Mouse (Mus musculus) liver, adult 2 months (tissue): ENCODE results near the gene 1700020L24Rik. TPM values are rescaled to one million over a fixed set of nuclear protein-coding genes. Genes with fewer than 3 reads are reported as not detected.

Experiments used
- DNase-seq: peaks from one replicate; pipeline ENCODE4 v3.0.0-alpha.2; 2011; ENCODE audit warnings: low read depth, low spot score; ENCODE audit errors: extremely low read depth
- H3K27ac ChIP-seq: fragments of 200-500 bp; replicated peaks from 2 replicates; pipeline ENCODE4 v1.5.1; 2012; ENCODE audit warnings: low read depth, mild to moderate bottlenecking, control low read depth, inconsistent platforms, low read length; ENCODE audit not compliant: insufficient read depth
- H3K27me3 ChIP-seq: fragments of 200-500 bp; 2 replicates; pipeline ENCODE4 v1.6.1; 2012; ENCODE audit warnings: mild to moderate bottlenecking, moderate library complexity, low read length, inconsistent platforms; ENCODE audit not compliant: control insufficient read depth, insufficient read depth
- H3K36me3 ChIP-seq: fragments of 200-500 bp; 2 replicates; pipeline ENCODE4 v1.6.1; 2012; ENCODE audit warnings: low read length, inconsistent platforms; ENCODE audit not compliant: control insufficient read depth, insufficient read depth
- H3K4me1 ChIP-seq: fragments of 200-500 bp; 2 replicates; pipeline ENCODE4 v1.6.1; 2011; ENCODE audit warnings: low read length; ENCODE audit not compliant: control insufficient read depth, insufficient read depth
- H3K4me3 ChIP-seq: fragments of 200-500 bp; 2 replicates; pipeline ENCODE4 v1.5.1; 2011; ENCODE audit warnings: low read depth, mild to moderate bottlenecking, control low read depth, low read length, moderate library complexity; ENCODE audit not compliant: insufficient read depth
- H3K79me2 ChIP-seq: fragments of 200-500 bp; 2 replicates; pipeline ENCODE4 v1.6.1; 2012; ENCODE audit warnings: inconsistent platforms, mild to moderate bottlenecking, low read length, moderate library complexity; ENCODE audit not compliant: control insufficient read depth, insufficient read depth
- H3K9ac ChIP-seq: fragments of 200-500 bp; 2 replicates; pipeline ENCODE4 v1.6.1; 2012; ENCODE audit warnings: low read depth, mild to moderate bottlenecking, control low read depth, inconsistent platforms, low read length
- CTCF ChIP-seq: fragments of 200-500 bp; IDR thresholded peaks from 2 replicates; pipeline ENCODE4 v1.5.1; 2011; ENCODE audit warnings: low read depth, low read length, control low read depth
- POLR2A ChIP-seq: fragments of 200-500 bp; IDR thresholded peaks from 2 replicates; pipeline ENCODE4 v1.6.1; 2011; ENCODE audit warnings: low read length, control low read depth; ENCODE audit not compliant: insufficient read depth; ENCODE audit errors: extremely low read depth
- WGBS: fragments of 180-500 bp; shearing (Covaris S2); methylation state at CpG from one replicate; pipeline ENCODE4 v1.1.7; 2018; 5-methylcytosine and 5-hydroxymethylcytosine counted together
- polyA plus RNA-seq: library from polyadenylated mRNA; depleted of rRNA; stranded (reverse); fragments of >200 nt; gene quantifications from 2 replicates; pipeline ENCODE4 v1.2.3, GENCODE M21; 2012
- total RNA-seq: library from RNA; depleted of rRNA; stranded (reverse); fragments of >200 nt; gene quantifications from 2 replicates; pipeline ENCODE4 v1.2.3, GENCODE M21; 2014

The 1700020L24Rik gene
- total and polyA plus RNA-seq, 2 experiments, result not detected

DNA sequence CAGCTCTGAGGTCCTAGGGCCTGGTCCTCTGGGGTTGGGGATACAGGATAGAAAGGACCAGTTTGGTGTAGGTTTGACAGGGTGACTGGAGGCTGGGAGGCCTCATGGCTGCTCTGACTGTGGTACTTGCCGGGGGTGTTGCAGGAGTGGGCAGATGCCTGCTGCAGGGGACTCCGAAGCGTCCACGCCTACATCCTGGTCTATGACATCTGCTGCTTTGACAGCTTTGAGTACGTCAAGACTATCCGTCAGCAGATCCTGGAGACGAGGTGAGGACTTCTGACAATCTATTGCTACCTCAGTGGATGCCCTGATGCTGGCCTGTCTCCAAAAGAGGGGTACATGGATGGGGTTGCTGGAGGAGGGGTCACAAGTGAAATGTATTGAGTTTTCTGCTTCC, 19.8 kb upstream of the 1700020L24Rik start:
- Histone ChIP-seq H3K4me3 (no peak overlapping the region), H3K27me3 (peaks cover 12% of the 10 kb centered on the region), H3K27ac (no peak overlapping the region), H3K36me3 (no peaks in the 10 kb centered on the region), H3K9ac (no peak overlapping the region), H3K79me2 (no peaks in the 10 kb centered on the region), H3K4me1 (no peaks in the 10 kb centered on the region)
- WGBS, result 81% methylated on average over 7 of the region's 7 CpGs
- no peak for DNase-seq
- TF ChIP-seq POLR2A (no peak), CTCF (no peak)

DNA sequence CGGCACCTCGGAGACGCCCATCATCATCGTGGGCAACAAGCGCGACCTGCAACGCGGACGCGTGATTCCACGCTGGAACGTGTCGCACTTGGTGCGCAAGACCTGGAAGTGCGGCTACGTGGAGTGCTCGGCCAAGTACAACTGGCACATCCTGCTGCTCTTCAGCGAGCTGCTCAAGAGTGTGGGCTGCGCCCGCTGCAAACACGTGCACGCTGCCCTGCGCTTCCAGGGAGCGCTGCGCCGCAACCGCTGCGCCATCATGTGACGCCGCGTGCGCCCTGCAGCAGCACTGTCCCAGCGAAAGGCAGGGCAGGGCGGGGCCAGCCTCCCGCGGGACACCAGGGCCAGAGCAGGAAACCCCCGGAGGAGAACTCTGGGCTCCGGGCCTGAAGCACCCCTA, 18.9 kb upstream of the 1700020L24Rik start:
- 10% methylated on average over 38 of the region's 38 CpGs for WGBS
- Histone ChIP-seq H3K79me2 (no peaks in the 10 kb centered on the region), H3K4me3 (no peak overlapping the region), H3K36me3 (no peaks in the 10 kb centered on the region), H3K4me1 (no peaks in the 10 kb centered on the region), H3K27ac (no peak overlapping the region), H3K9ac (no peak overlapping the region), H3K27me3 (peaks cover 12% of the 10 kb centered on the region)
- DNase-seq, result no peak
- TF ChIP-seq POLR2A, result no peak
- TF ChIP-seq CTCF, result peak; percentile 28; the same call in 1 of the 2 replicates

GRCm38 (mm10) chr11:83420338-83420737, 17.1 kb upstream of the 1700020L24Rik start:
- no peak for DNase-seq
- no peaks in the 10 kb centered on the region for H3K79me2 ChIP-seq
- WGBS, result 44% methylated on average over 4 of the region's 4 CpGs
- H3K27me3 ChIP-seq, result peaks cover 12% of the 10 kb centered on the region
- H3K27ac ChIP-seq, result no peak overlapping the region
- TF ChIP-seq CTCF (peak; percentile 27; the same call in 1 of the 2 replicates), POLR2A (no peak)
- H3K36me3 ChIP-seq, result no peaks in the 10 kb centered on the region
- no peak overlapping the region for H3K9ac ChIP-seq
- H3K4me3 ChIP-seq, result no peak overlapping the region
- H3K4me1 ChIP-seq, result no peaks in the 10 kb centered on the region

DNA sequence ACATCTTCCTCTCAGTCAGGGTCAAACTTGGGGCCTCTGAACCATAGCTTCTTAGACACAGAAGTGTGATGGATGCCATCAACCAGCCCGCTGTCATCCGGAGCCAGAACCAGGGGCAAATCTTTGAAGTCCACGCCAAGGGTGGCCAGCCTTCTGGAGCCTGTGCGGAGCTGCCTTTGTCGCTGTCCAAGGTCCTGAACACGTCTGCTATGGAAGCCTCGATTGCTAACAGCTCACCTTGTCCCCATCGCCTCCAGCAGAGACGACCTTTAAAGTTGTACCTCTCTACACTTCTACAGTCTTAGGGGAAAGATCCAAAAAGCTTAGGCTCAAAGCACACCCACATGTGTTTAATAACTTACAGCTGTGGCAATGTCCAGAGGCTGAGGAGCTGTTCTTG, 16.2 kb upstream of the 1700020L24Rik start:
- DNase-seq, result no peak
- Histone ChIP-seq H3K27ac (no peak overlapping the region), H3K79me2 (no peaks in the 10 kb centered on the region), H3K9ac (no peak overlapping the region), H3K36me3 (no peaks in the 10 kb centered on the region), H3K27me3 (peaks cover 12% of the 10 kb centered on the region), H3K4me3 (no peak overlapping the region), H3K4me1 (no peaks in the 10 kb centered on the region)
- TF ChIP-seq POLR2A, result no peak
- no peak for TF ChIP-seq CTCF
- WGBS, result 2% methylated on average over 9 of the region's 9 CpGs

GRCm38 (mm10) chr11:83424681-83425080, 12.8 kb upstream of the 1700020L24Rik start:
- TF ChIP-seq POLR2A, result no peak
- peak; percentile 91 for TF ChIP-seq CTCF
- H3K27me3 ChIP-seq, result peaks cover 6% of the 10 kb centered on the region
- no peaks in the 10 kb centered on the region for H3K79me2 ChIP-seq
- no peak overlapping the region for H3K9ac ChIP-seq
- H3K27ac ChIP-seq, result no peak overlapping the region
- no peak for DNase-seq
- H3K4me3 ChIP-seq, result no peak overlapping the region
- no peaks in the 10 kb centered on the region for H3K4me1 ChIP-seq
- H3K36me3 ChIP-seq, result no peaks in the 10 kb centered on the region
- WGBS, result 6% methylated on average over 8 of the region's 8 CpGs

GRCm38 (mm10) chr11:83426964-83427363, 10.5 kb upstream of the 1700020L24Rik start:
- H3K4me1 ChIP-seq, result no peaks in the 10 kb centered on the region
- H3K27me3 ChIP-seq, result peaks cover 6% of the 10 kb centered on the region
- no peaks in the 10 kb centered on the region for H3K79me2 ChIP-seq
- no peak overlapping the region for H3K27ac ChIP-seq
- no peak for TF ChIP-seq CTCF
- no peak for TF ChIP-seq POLR2A
- H3K9ac ChIP-seq, result no peak overlapping the region
- WGBS, result 31% methylated on average over 17 of the region's 17 CpGs
- no peak for DNase-seq
- no peak overlapping the region for H3K4me3 ChIP-seq
- H3K36me3 ChIP-seq, result no peaks in the 10 kb centered on the region
